Mouse (Mus musculus): Measurements from ENCODE around the gene Gnat1. TPM values are rescaled to one million over a fixed set of nuclear protein-coding genes. Genes with fewer than 3 reads are reported as not detected.

Gene Gnat1
- polyA plus RNA-seq, 1 experiment = 0.15 TPM

GRCm38 (mm10) chr9:107646975-107647374 is 32.5 kb downstream of the Gnat1 start:
- no peak overlapping the region for H3K27ac ChIP-seq (ENCODE audit: insufficient read depth, low read length)
- no peak overlapping the region for H3K4me3 ChIP-seq (replicated peaks; ENCODE audit: insufficient read depth, low read depth, low read length)
- H3K4me1 ChIP-seq (ENCODE audit: control insufficient read depth, insufficient read depth, low read length) = no peaks in the 10 kb centered on the region
- DNase-seq = no peak
- TF ChIP-seq CTCF (IDR thresholded peaks at IDR 0.05; ENCODE audit: borderline replicate concordance, insufficient read depth, low read depth, low read length) = no peak
- no peak for TF ChIP-seq POLR2A (IDR thresholded peaks at IDR 0.05; ENCODE audit: borderline replicate concordance, insufficient read depth, low read length)
- no peaks in the 10 kb centered on the region for H3K27me3 ChIP-seq (ENCODE audit: control insufficient read depth, insufficient read depth, low read length)
- 90% methylated on average over 6 of the region's 6 CpGs for WGBS

- no peaks in the 10 kb centered on the region for H3K4me1 ChIP-seq (ENCODE audit: control insufficient read depth, insufficient read depth, low read length)
- H3K27ac ChIP-seq (ENCODE audit: insufficient read depth, low read length) = no peak overlapping the region
- 19% methylated on average over 5 of the region's 5 CpGs for WGBS
- no peak overlapping the region for H3K4me3 ChIP-seq (replicated peaks; ENCODE audit: insufficient read depth, low read depth, low read length)
- no peaks in the 10 kb centered on the region for H3K27me3 ChIP-seq (ENCODE audit: control insufficient read depth, insufficient read depth, low read length)
- peak; percentile 69 to 78 for DNase-seq
- TF ChIP-seq POLR2A (IDR thresholded peaks at IDR 0.05; ENCODE audit: borderline replicate concordance, insufficient read depth, low read length) (no peak), CTCF (IDR thresholded peaks at IDR 0.05; ENCODE audit: borderline replicate concordance, insufficient read depth, low read depth, low read length) (peak; percentile 87)
Measured at GRCm38 (mm10) chr9:107645577-107645976, 33.9 kb downstream of the Gnat1 start.

GRCm38 (mm10) chr9:107645153-107645510 is 34.4 kb downstream of the Gnat1 start:
- 49% methylated on average over 7 of the region's 7 CpGs for WGBS
- no peak overlapping the region for H3K4me3 ChIP-seq (replicated peaks; ENCODE audit: insufficient read depth, low read depth, low read length)
- TF ChIP-seq POLR2A (IDR thresholded peaks at IDR 0.05; ENCODE audit: borderline replicate concordance, insufficient read depth, low read length) (no peak), CTCF (IDR thresholded peaks at IDR 0.05; ENCODE audit: borderline replicate concordance, insufficient read depth, low read depth, low read length) (no peak)
- no peak overlapping the region for H3K27ac ChIP-seq (ENCODE audit: insufficient read depth, low read length)
- H3K4me1 ChIP-seq (ENCODE audit: control insufficient read depth, insufficient read depth, low read length) = no peaks in the 10 kb centered on the region
- H3K27me3 ChIP-seq (ENCODE audit: control insufficient read depth, insufficient read depth, low read length) = no peaks in the 10 kb centered on the region
- no peak for DNase-seq

GRCm38 (mm10) chr9:107644495-107645152 is 34.9 kb downstream of the Gnat1 start:
- peak overlapping the region; percentile 78 for H3K4me3 ChIP-seq (replicated peaks; ENCODE audit: insufficient read depth, low read depth, low read length)
- 2% methylated on average over 35 of the region's 35 CpGs for WGBS
- peak overlapping the region; percentile 79; the same call in 1 of the 2 replicates for H3K27ac ChIP-seq (ENCODE audit: insufficient read depth, low read length)
- TF ChIP-seq CTCF (IDR thresholded peaks at IDR 0.05; ENCODE audit: borderline replicate concordance, insufficient read depth, low read depth, low read length) (peak; percentile 84), POLR2A (IDR thresholded peaks at IDR 0.05; ENCODE audit: borderline replicate concordance, insufficient read depth, low read length) (peak; percentile 85; the same call in 1 of the 2 replicates)
- H3K4me1 ChIP-seq (ENCODE audit: control insufficient read depth, insufficient read depth, low read length) = no peaks in the 10 kb centered on the region
- DNase-seq = peak; percentile 90 to 94
- H3K27me3 ChIP-seq (ENCODE audit: control insufficient read depth, insufficient read depth, low read length) = no peaks in the 10 kb centered on the region

GRCm38 (mm10) chr9:107643544-107644214 is 35.8 kb downstream of the Gnat1 start:
- H3K4me3 ChIP-seq (replicated peaks; ENCODE audit: insufficient read depth, low read depth, low read length) = no peak overlapping the region

GRCm38 (mm10) chr9:107641666-107642065 is 37.8 kb downstream of the Gnat1 start:
- Histone ChIP-seq H3K4me3 (replicated peaks; ENCODE audit: insufficient read depth, low read depth, low read length) (no peak overlapping the region), H3K27ac (ENCODE audit: insufficient read depth, low read length) (no peak overlapping the region), H3K4me1 (ENCODE audit: control insufficient read depth, insufficient read depth, low read length) (no peaks in the 10 kb centered on the region), H3K27me3 (ENCODE audit: control insufficient read depth, insufficient read depth, low read length) (no peaks in the 10 kb centered on the region)
- no peak for DNase-seq
- 56% methylated on average over 8 of the region's 8 CpGs for whole genome bisulfite sequencing
- TF ChIP-seq CTCF (IDR thresholded peaks at IDR 0.05; ENCODE audit: borderline replicate concordance, insufficient read depth, low read depth, low read length) (no peak), POLR2A (IDR thresholded peaks at IDR 0.05; ENCODE audit: borderline replicate concordance, insufficient read depth, low read length) (no peak)

More at GRCm38 (mm10) chr9:107643544-107644214, 35.8 kb downstream of the Gnat1 start:
- no peaks in the 10 kb centered on the region for H3K4me1 ChIP-seq (ENCODE audit: control insufficient read depth, insufficient read depth, low read length)
- TF ChIP-seq CTCF (IDR thresholded peaks at IDR 0.05; ENCODE audit: borderline replicate concordance, insufficient read depth, low read depth, low read length) (no peak), POLR2A (IDR thresholded peaks at IDR 0.05; ENCODE audit: borderline replicate concordance, insufficient read depth, low read length) (no peak)
- H3K27me3 ChIP-seq (ENCODE audit: control insufficient read depth, insufficient read depth, low read length) = no peaks in the 10 kb centered on the region
- WGBS = 95% methylated on average over 13 of the region's 13 CpGs
- H3K27ac ChIP-seq (ENCODE audit: insufficient read depth, low read length) = peak overlapping the region; percentile 79; the same call in 1 of the 2 replicates
- no peak for DNase-seq

- TF ChIP-seq POLR2A (IDR thresholded peaks at IDR 0.05; ENCODE audit: borderline replicate concordance, insufficient read depth, low read length) (no peak), CTCF (IDR thresholded peaks at IDR 0.05; ENCODE audit: borderline replicate concordance, insufficient read depth, low read depth, low read length) (no peak)
- 42% methylated on average over 8 of the region's 8 CpGs for WGBS
- no peak overlapping the region for H3K27ac ChIP-seq (ENCODE audit: insufficient read depth, low read length)
- H3K27me3 ChIP-seq (ENCODE audit: control insufficient read depth, insufficient read depth, low read length) = no peaks in the 10 kb centered on the region
- no peaks in the 10 kb centered on the region for H3K4me1 ChIP-seq (ENCODE audit: control insufficient read depth, insufficient read depth, low read length)
- no peak for DNase-seq
- H3K4me3 ChIP-seq (replicated peaks; ENCODE audit: insufficient read depth, low read depth, low read length) = no peak overlapping the region
Measured at GRCm38 (mm10) chr9:107640257-107640772, 39.2 kb downstream of the Gnat1 start.

All from cerebellum, adult 2 months (tissue).